Mouse (Mus musculus) liver, embryonic 14.5 days (tissue): Measurements from ENCODE around the gene Hoxa6.

ENCODE experiments used
- CTCF ChIP-seq: IDR thresholded peaks from 2 replicates; pipeline ENCODE4 v1.5.1; 2016; ENCODE audit warnings: antibody characterized with exemption, low read depth, control low read depth
- EP300 ChIP-seq: IDR thresholded peaks from 2 replicates; pipeline ENCODE4 v1.6.1; 2016; ENCODE audit warnings: antibody characterized with exemption, low read depth

- TF ChIP-seq CTCF = no peak
- TF ChIP-seq EP300 = no peak
Measured at GRCm38 (mm10) chr6:52225612-52226568, 17.4 kb upstream of the Hoxa6 start.
